Mouse (Mus musculus) megakaryocyte, embryonic 14.5 days (primary cell): Measurements from ENCODE around the gene Mplkip. TPM values are rescaled to one million over a fixed set of nuclear protein-coding genes. Genes with fewer than 3 reads are reported as not detected.

Experiments used
- H3K27me3 ChIP-seq: replicated peaks from 2 replicates; pipeline ENCODE3; 2012; ENCODE audit warnings: inconsistent platforms
- H3K36me3 ChIP-seq: replicated peaks from 2 replicates; pipeline ENCODE3; 2012; ENCODE audit warnings: low read length, inconsistent platforms, mixed read lengths
- H3K4me1 ChIP-seq: 2 replicates; pipeline ENCODE4 v1.6.1; 2012; ENCODE audit warnings: inconsistent platforms
- H3K4me3 ChIP-seq: replicated peaks from 2 replicates; pipeline ENCODE3; 2012; ENCODE audit warnings: moderate library complexity, mild to moderate bottlenecking, inconsistent platforms
- H3K9me3 ChIP-seq: 2 replicates; pipeline ENCODE4 v1.6.1; 2012; ENCODE audit warnings: inconsistent platforms
- FLI1 ChIP-seq: IDR thresholded peaks from 2 replicates; pipeline ENCODE4 v1.6.1; 2012; ENCODE audit warnings: low read length, inconsistent platforms, mixed read lengths
- GATA1 ChIP-seq: IDR thresholded peaks from 3 replicates; pipeline ENCODE4 v1.6.1; 2012; ENCODE audit warnings: mixed read lengths, low read length, inconsistent platforms, borderline replicate concordance
- polyA plus RNA-seq: library from polyadenylated mRNA; stranded (reverse); fragments of >175 nt; gene quantifications from 2 replicates; pipeline ENCODE4 v1.2.3, GENCODE M21; 2012; ENCODE audit warnings: low replicate concordance; ENCODE audit not compliant: insufficient read depth

Mplkip gene
- polyA plus RNA-seq, 1 experiment = 24.2 TPM

GRCm38 (mm10) chr13:17701322-17701721, 6.3 kb downstream of the Mplkip start:
- Histone ChIP-seq H3K9me3 (no peaks in the 10 kb centered on the region), H3K4me1 (peaks cover 37% of the 10 kb centered on the region), H3K36me3 (peaks cover 43% of the 10 kb centered on the region), H3K27me3 (no peaks in the 10 kb centered on the region), H3K4me3 (no peak overlapping the region)
- TF ChIP-seq FLI1 = no peak
- no peak for TF ChIP-seq GATA1

DNA sequence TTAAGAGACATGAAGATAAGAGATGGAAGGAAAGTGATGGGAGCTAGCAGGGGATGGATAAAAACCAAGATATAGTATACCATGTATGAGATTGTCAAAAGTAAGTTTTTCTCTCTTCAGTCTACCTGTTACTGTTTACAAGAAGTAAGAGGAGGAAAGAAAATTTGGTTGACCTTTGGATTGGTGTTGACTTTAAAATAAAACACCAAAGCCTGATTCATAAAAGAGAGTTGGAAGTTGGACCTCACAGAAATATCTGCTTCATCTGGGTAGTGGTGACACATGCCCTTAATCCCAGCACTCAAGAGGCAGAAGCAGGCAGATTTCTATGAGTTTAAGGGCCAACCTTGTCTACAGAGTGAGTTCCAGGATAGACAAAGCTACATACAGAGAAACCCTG, 7.3 kb downstream of the Mplkip start:
- peaks cover 37% of the 10 kb centered on the region for H3K4me1 ChIP-seq
- no peak overlapping the region for H3K4me3 ChIP-seq

DNA sequence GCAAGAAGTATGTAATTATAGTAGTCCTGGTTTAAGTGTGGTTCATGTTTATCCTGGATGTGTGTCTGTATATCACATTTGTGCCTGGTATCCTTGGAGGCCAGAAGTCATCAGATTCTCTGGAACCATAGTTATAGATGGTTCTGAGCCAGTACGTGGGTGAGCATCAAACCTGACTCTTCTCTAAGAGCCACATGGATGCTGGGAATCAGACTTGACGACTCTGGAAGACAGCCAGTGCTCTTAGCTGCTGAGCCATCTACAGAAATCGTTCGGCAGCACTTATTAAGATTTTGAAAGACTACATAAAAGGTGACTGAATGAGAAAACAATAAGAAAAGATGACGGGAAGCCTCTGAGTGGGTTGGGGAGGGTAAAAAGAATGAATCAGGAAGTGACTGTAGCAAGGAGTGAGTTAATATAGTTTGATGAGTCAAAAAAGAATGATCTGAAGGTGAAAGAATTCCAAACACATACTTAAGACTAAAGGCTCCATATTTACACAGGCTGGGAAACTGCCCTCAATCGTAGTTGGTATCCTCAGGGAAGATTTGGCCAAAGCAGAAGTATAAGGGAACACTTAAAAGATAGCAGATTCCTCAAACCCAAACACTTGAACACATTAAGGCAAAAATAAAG, 10.3 kb downstream of the Mplkip start:
- H3K4me1 ChIP-seq = peaks cover 34% of the 10 kb centered on the region
- no peak overlapping the region for H3K4me3 ChIP-seq
- no peaks in the 10 kb centered on the region for H3K9me3 ChIP-seq
- no peak for TF ChIP-seq GATA1
- no peak for TF ChIP-seq FLI1
- no peaks in the 10 kb centered on the region for H3K27me3 ChIP-seq
- H3K36me3 ChIP-seq = peaks cover 39% of the 10 kb centered on the region

More for the DNA sequence above, 7.3 kb downstream of the Mplkip start:
- H3K36me3 ChIP-seq = peaks cover 46% of the 10 kb centered on the region
- H3K9me3 ChIP-seq = no peaks in the 10 kb centered on the region
- no peaks in the 10 kb centered on the region for H3K27me3 ChIP-seq
- no peak for TF ChIP-seq FLI1
- no peak for TF ChIP-seq GATA1

GRCm38 (mm10) chr13:17708784-17709311, 13.9 kb downstream of the Mplkip start:
- TF ChIP-seq GATA1 (no peak), FLI1 (no peak)
- Histone ChIP-seq H3K4me1 (peaks cover 10% of the 10 kb centered on the region; the same call in 1 of the 2 replicates), H3K27me3 (no peaks in the 10 kb centered on the region), H3K4me3 (no peak overlapping the region), H3K36me3 (peaks cover 33% of the 10 kb centered on the region), H3K9me3 (no peaks in the 10 kb centered on the region)

DNA sequence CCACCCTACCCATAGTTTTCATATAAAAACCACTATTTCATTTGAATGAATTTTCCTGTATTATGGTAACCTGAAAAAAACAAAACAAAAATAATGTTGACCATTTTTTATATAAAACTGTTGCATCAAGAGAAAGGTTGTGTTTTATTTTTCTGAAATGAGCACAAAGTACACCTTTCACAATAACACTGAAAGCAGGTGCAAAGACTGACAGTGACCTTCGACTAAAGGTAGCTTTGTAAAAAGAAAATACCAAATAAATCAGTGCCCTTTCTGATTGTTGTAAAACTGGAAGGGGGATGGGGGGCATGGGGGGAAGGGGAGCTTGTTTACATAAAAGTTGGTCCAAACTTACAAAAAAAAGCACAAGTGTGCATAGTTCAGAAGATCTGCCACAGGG, 22.4 kb downstream of the Mplkip start:
- H3K36me3 ChIP-seq = peaks cover 80% of the 10 kb centered on the region
- peaks cover 3% of the 10 kb centered on the region; the same call in 1 of the 2 replicates for H3K4me1 ChIP-seq
- no peaks in the 10 kb centered on the region for H3K27me3 ChIP-seq
- H3K4me3 ChIP-seq = no peak overlapping the region
- no peaks in the 10 kb centered on the region for H3K9me3 ChIP-seq
- TF ChIP-seq GATA1 = no peak

- no peaks in the 10 kb centered on the region for H3K27me3 ChIP-seq
- H3K36me3 ChIP-seq = peaks cover 60% of the 10 kb centered on the region
- TF ChIP-seq GATA1 = no peak
- no peak for TF ChIP-seq FLI1
- no peak overlapping the region for H3K4me3 ChIP-seq
- peaks cover 14% of the 10 kb centered on the region; the same call in 1 of the 2 replicates for H3K4me1 ChIP-seq
- H3K9me3 ChIP-seq = no peaks in the 10 kb centered on the region
Measured at GRCm38 (mm10) chr13:17727922-17728321, 32.9 kb downstream of the Mplkip start.

DNA sequence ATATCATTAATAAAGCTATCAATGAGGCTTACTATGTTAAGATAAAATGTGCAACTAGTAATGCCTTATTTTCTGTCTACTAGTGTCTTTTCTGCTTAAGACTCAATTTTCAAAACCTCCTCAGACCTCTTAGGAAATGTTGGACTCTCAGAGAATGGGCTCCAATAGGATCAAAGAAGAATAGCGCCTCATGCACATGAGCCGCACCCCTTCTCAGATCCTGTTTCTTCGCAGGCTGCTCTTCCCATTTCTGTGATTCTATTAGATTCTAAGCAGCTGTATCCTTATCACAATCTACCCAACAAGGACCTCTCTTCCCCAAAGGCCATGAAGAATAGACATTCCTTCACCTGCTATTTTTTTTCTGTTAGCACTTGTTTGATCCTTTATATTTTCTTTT, 33.8 kb downstream of the Mplkip start:
- Histone ChIP-seq H3K4me3 (no peak overlapping the region), H3K36me3 (peaks cover 57% of the 10 kb centered on the region), H3K4me1 (peaks cover 14% of the 10 kb centered on the region; the same call in 1 of the 2 replicates), H3K27me3 (no peaks in the 10 kb centered on the region), H3K9me3 (no peaks in the 10 kb centered on the region)
- TF ChIP-seq FLI1 (no peak), GATA1 (no peak)

Other genes starting within 250 kb of the Mplkip start
- 2.1 TPM in 1 of 2 replicates, not detected in the other for gene Sugct, start 361 bp downstream of the Mplkip start, polyA plus RNA-seq
- gene Cdk13, start 109.9 kb downstream of the Mplkip start, polyA plus RNA-seq = 34.0 and 111 TPM in 2 replicates
- 7.0 and 8.6 TPM in 2 replicates for gene Rala, start 249.0 kb downstream of the Mplkip start, polyA plus RNA-seq